ENCODE assay signal across 29 mouse cellular contexts in genomic region chrX:48170368-48170767, GRCm38 (mm10). TPM values are rescaled to one million over a fixed set of nuclear protein-coding genes. Genes with fewer than 3 reads are reported as not detected.
DNase-seq lines count a peak whose midpoint lies in the region; ATAC-seq and TF ChIP-seq lines count a peak whose summit lies in the region.
"Had no signal": no experiment of that assay in that cellular context is flagged by ENCODE, and none has a peak within 500 bp of the region (broad histone marks: within the 10 kb centered on the region; RNA-seq: fewer than 3 reads in every experiment).

No protein-coding gene starts in this region.

- peak; percentile 3 for DNase-seq in hindbrain, embryonic 11.5 days (ENCODE audit: low spot score)
- no peak for DNase-seq in hindbrain, embryonic 14.5 days (ENCODE audit: low spot score)
- DNase-seq in midbrain, postnatal 0 days (ENCODE audit: low spot score) = no peak
- no peak for DNase-seq in adrenal gland, adult 2 months
- no peak for DNase-seq in adrenal gland, postnatal 36 days
- DNase-seq: cerebellum, adult 11-12 months; cerebellum, postnatal 10 days; gastrocnemius, postnatal 14 days; heart, adult 11 months; heart, postnatal 36 days; kidney, adult 18-20 months; kidney, postnatal 25 days; lung, postnatal 36 days; right cerebral cortex, postnatal 4 days; thymus, adult 18-20 months; thymus, postnatal 25 days had no signal

- H3K4me2 ChIP-seq in hindbrain, embryonic 11.5 days (replicated peaks; ENCODE audit: low read depth, low read length) = no peak overlapping the region
- no peak overlapping the region for H3K4me2 ChIP-seq in hindbrain, embryonic 14.5 days (replicated peaks)
- no peak overlapping the region for H3K4me2 ChIP-seq in midbrain, embryonic 15.5 days
- H3K4me2 ChIP-seq in midbrain, postnatal 0 days (ENCODE audit: low read depth, low read length, poor library complexity, severe bottlenecking) = no peak overlapping the region
- H3K4me2 ChIP-seq in forebrain, embryonic 16.5 days (ENCODE audit: low read length) = no peak overlapping the region
- H3K4me2 ChIP-seq: hindbrain, embryonic 15.5 days; kidney, embryonic 15.5 days; limb, embryonic 12.5 days; liver, embryonic 15.5 days; lung, embryonic 15.5 days; neural tube, embryonic 13.5 days had no signal

- no peak for ATAC-seq in hindbrain, embryonic 11.5 days (ENCODE audit: low FRiP score)
- ATAC-seq in hindbrain, embryonic 14.5 days (ENCODE audit: low FRiP score) = no peak
- ATAC-seq in midbrain, embryonic 15.5 days (replicated peaks) = 0 out of 2 replicates have a peak, but pooled peaks have one; percentile 45
- ATAC-seq in midbrain, postnatal 0 days (ENCODE audit: low FRiP score) = no peak
- peak; percentile 58 for ATAC-seq in forebrain, embryonic 16.5 days
- ATAC-seq: Patski had no signal

- H3K27ac ChIP-seq in hindbrain, embryonic 11.5 days (ENCODE audit: low read depth, low read length) = no peak overlapping the region
- no peak overlapping the region for H3K27ac ChIP-seq in hindbrain, embryonic 14.5 days
- no peak overlapping the region for H3K27ac ChIP-seq in midbrain, embryonic 15.5 days
- no peak overlapping the region for H3K27ac ChIP-seq in midbrain, postnatal 0 days (ENCODE audit: low read depth, low read length)
- H3K27ac ChIP-seq in forebrain, embryonic 16.5 days (ENCODE audit: low read length) = no peak overlapping the region
- H3K27ac ChIP-seq: heart, embryonic 10.5 days; hindbrain, embryonic 15.5 days; kidney, embryonic 15.5 days; left cerebral cortex, adult 2 months; limb, embryonic 12.5 days; liver, embryonic 15.5 days; lung, embryonic 15.5 days; neural tube, embryonic 13.5 days; stomach, postnatal 0 days had no signal

- no peaks in the 10 kb centered on the region for H3K4me1 ChIP-seq in hindbrain, embryonic 11.5 days (replicated peaks; ENCODE audit: control insufficient read depth, insufficient read depth, low read length)
- H3K4me1 ChIP-seq in hindbrain, embryonic 14.5 days (replicated peaks; ENCODE audit: control insufficient read depth, insufficient read depth, low read length) = no peaks in the 10 kb centered on the region
- no peaks in the 10 kb centered on the region for H3K4me1 ChIP-seq in midbrain, embryonic 15.5 days
- no peaks in the 10 kb centered on the region for H3K4me1 ChIP-seq in midbrain, postnatal 0 days (ENCODE audit: insufficient read depth, low read length)
- no peaks in the 10 kb centered on the region; the same call in 1 of the 2 replicates for H3K4me1 ChIP-seq in forebrain, embryonic 16.5 days (replicated peaks; ENCODE audit: control insufficient read depth, insufficient read depth, low read length)
- H3K4me1 ChIP-seq: heart, embryonic 10.5 days; hindbrain, embryonic 15.5 days; kidney, embryonic 15.5 days; limb, embryonic 12.5 days; liver, embryonic 15.5 days; lung, embryonic 15.5 days; neural tube, embryonic 13.5 days had no signal

- H3K9ac ChIP-seq in hindbrain, embryonic 11.5 days (ENCODE audit: low read depth, low read length) = no peak overlapping the region
- no peak overlapping the region for H3K9ac ChIP-seq in hindbrain, embryonic 14.5 days
- no peak overlapping the region for H3K9ac ChIP-seq in midbrain, embryonic 15.5 days
- H3K9ac ChIP-seq in midbrain, postnatal 0 days (replicated peaks; ENCODE audit: low read length, poor library complexity, severe bottlenecking) = no peak overlapping the region
- H3K9ac ChIP-seq in forebrain, embryonic 16.5 days (replicated peaks; ENCODE audit: low read depth, low read length) = no peak overlapping the region
- H3K9ac ChIP-seq: hindbrain, embryonic 15.5 days; kidney, embryonic 15.5 days; limb, embryonic 12.5 days; liver, embryonic 15.5 days; lung, embryonic 15.5 days; neural tube, embryonic 13.5 days had no signal

- H3K4me3 ChIP-seq in hindbrain, embryonic 11.5 days (ENCODE audit: low read depth, low read length) = no peak overlapping the region
- H3K4me3 ChIP-seq in hindbrain, embryonic 14.5 days (replicated peaks; ENCODE audit: low read length) = no peak overlapping the region
- no peak overlapping the region for H3K4me3 ChIP-seq in midbrain, embryonic 15.5 days
- H3K4me3 ChIP-seq in midbrain, postnatal 0 days (ENCODE audit: low read depth, low read length) = no peak overlapping the region
- no peak overlapping the region for H3K4me3 ChIP-seq in forebrain, embryonic 16.5 days (replicated peaks; ENCODE audit: low read length)
- H3K4me3 ChIP-seq: erythroblast, embryonic 14.5 days; heart, embryonic 10.5 days; hindbrain, embryonic 15.5 days; kidney, embryonic 15.5 days; left cerebral cortex, adult 2 months; limb, embryonic 12.5 days; liver, embryonic 15.5 days; lung, embryonic 15.5 days; neural tube, embryonic 13.5 days had no signal

- TF ChIP-seq CTCF in midbrain, postnatal 0 days (IDR thresholded peaks at IDR 0.05) = no peak

- H3K27me3 ChIP-seq in hindbrain, embryonic 11.5 days (ENCODE audit: control insufficient read depth, insufficient read depth, low read length) = no peaks in the 10 kb centered on the region
- H3K27me3 ChIP-seq in hindbrain, embryonic 14.5 days (ENCODE audit: control insufficient read depth, insufficient read depth, low read length) = no peaks in the 10 kb centered on the region
- no peaks in the 10 kb centered on the region for H3K27me3 ChIP-seq in midbrain, embryonic 15.5 days (replicated peaks)
- no peaks in the 10 kb centered on the region for H3K27me3 ChIP-seq in midbrain, postnatal 0 days (ENCODE audit: insufficient read depth, low read length)
- H3K27me3 ChIP-seq in forebrain, embryonic 16.5 days (replicated peaks; ENCODE audit: control insufficient read depth, insufficient read depth, low read length) = no peaks in the 10 kb centered on the region
- H3K27me3 ChIP-seq: hindbrain, embryonic 15.5 days; kidney, embryonic 15.5 days; limb, embryonic 12.5 days; liver, embryonic 15.5 days; lung, embryonic 15.5 days; neural tube, embryonic 13.5 days had no signal

- no peaks in the 10 kb centered on the region for H3K36me3 ChIP-seq in hindbrain, embryonic 11.5 days (ENCODE audit: control insufficient read depth, insufficient read depth, low read length)
- H3K36me3 ChIP-seq in hindbrain, embryonic 14.5 days (replicated peaks; ENCODE audit: control insufficient read depth, insufficient read depth) = peaks cover 8% of the 10 kb centered on the region; the same call in 1 of the 2 replicates
- no peaks in the 10 kb centered on the region for H3K36me3 ChIP-seq in midbrain, embryonic 15.5 days (replicated peaks)
- 0 out of 2 replicates have a peak, but pooled peaks cover 4% of the 10 kb centered on the region for H3K36me3 ChIP-seq in midbrain, postnatal 0 days (ENCODE audit: insufficient read depth, low read length)
- no peaks in the 10 kb centered on the region for H3K36me3 ChIP-seq in forebrain, embryonic 16.5 days (ENCODE audit: control insufficient read depth, insufficient read depth)
- H3K36me3 ChIP-seq: hindbrain, embryonic 15.5 days; liver, embryonic 15.5 days; lung, embryonic 15.5 days had no signal

- WGBS in hindbrain, embryonic 11.5 days = 36% methylated on average over 1 of the region's 1 CpGs
- WGBS in hindbrain, embryonic 14.5 days = 23% methylated on average over 1 of the region's 1 CpGs
- 33% methylated on average over 1 of the region's 1 CpGs for WGBS in midbrain, embryonic 15.5 days
- 35% methylated on average over 1 of the region's 1 CpGs for WGBS in midbrain, postnatal 0 days
- 17% methylated on average over 1 of the region's 1 CpGs for WGBS in forebrain, embryonic 16.5 days

- no peaks in the 10 kb centered on the region for H3K9me3 ChIP-seq in hindbrain, embryonic 11.5 days (ENCODE audit: control insufficient read depth, low read length)
- H3K9me3 ChIP-seq in hindbrain, embryonic 14.5 days (ENCODE audit: control insufficient read depth, low read length) = no peaks in the 10 kb centered on the region
- H3K9me3 ChIP-seq in midbrain, embryonic 15.5 days = no peaks in the 10 kb centered on the region
- no peaks in the 10 kb centered on the region for H3K9me3 ChIP-seq in midbrain, postnatal 0 days (ENCODE audit: low read length)
- no peaks in the 10 kb centered on the region for H3K9me3 ChIP-seq in forebrain, embryonic 16.5 days (ENCODE audit: control insufficient read depth, low read length)
- H3K9me3 ChIP-seq: heart, embryonic 10.5 days; hindbrain, embryonic 15.5 days; kidney, embryonic 15.5 days; liver, embryonic 15.5 days; lung, embryonic 15.5 days; neural tube, embryonic 13.5 days had no signal

RNA-seq across cellular contexts. Expression of gene Sash3, which starts 24.1 kb away (rescaled TPM):
- 1.4 and 1.5 TPM in 2 replicates for polyA plus RNA-seq in hindbrain, embryonic 11.5 days (2014; fragmentation: Nextera tagmentation; extraction: Ambion mirVana)
- polyA plus RNA-seq in hindbrain, embryonic 14.5 days (2014; fragmentation: Nextera tagmentation; extraction: Ambion mirVana) = 1.1 and 1.3 TPM in 2 replicates
- polyA plus RNA-seq in midbrain, embryonic 15.5 days (2015; fragmentation: Nextera tagmentation; extraction: Ambion mirVana) = 0.83 and 1.2 TPM in 2 replicates
- 0.22 and 0.76 TPM in 2 replicates for total RNA-seq in midbrain, postnatal 0 days (2014; rRNA removed)
- 1.0 and 1.2 TPM in 2 replicates for polyA plus RNA-seq in midbrain, postnatal 0 days (2015; fragmentation: Nextera tagmentation; extraction: Ambion mirVana)
- 0.90 and 1.1 TPM in 2 replicates for polyA plus RNA-seq in forebrain, embryonic 16.5 days (2015; fragmentation: Nextera tagmentation; extraction: Ambion mirVana)
- total RNA-seq in adrenal gland, adult 2 months (2021) = 1 to 10 TPM; 1.2 to 1.6 TPM
- polyA plus RNA-seq in adrenal gland, adult 2 months (2012; rRNA removed) = 1.3 and 1.4 TPM in 2 replicates
- 1 to 10 TPM; 1.4 to 1.9 TPM for total RNA-seq in adrenal gland, postnatal 36 days (2021)
- polyA plus RNA-seq: Patski had no signal

RNA-seq across cellular contexts. Expression of gene Zdhhc9, which starts 38.3 kb away (rescaled TPM):
- polyA plus RNA-seq in hindbrain, embryonic 11.5 days (2014; fragmentation: Nextera tagmentation; extraction: Ambion mirVana) = 4.6 and 7.1 TPM in 2 replicates
- 9.7 and 10.3 TPM in 2 replicates for polyA plus RNA-seq in hindbrain, embryonic 14.5 days (2014; fragmentation: Nextera tagmentation; extraction: Ambion mirVana)
- 10.4 and 11.3 TPM in 2 replicates for polyA plus RNA-seq in midbrain, embryonic 15.5 days (2015; fragmentation: Nextera tagmentation; extraction: Ambion mirVana)
- 43.0 and 45.2 TPM in 2 replicates for total RNA-seq in midbrain, postnatal 0 days (2014; rRNA removed)
- polyA plus RNA-seq in midbrain, postnatal 0 days (2015; fragmentation: Nextera tagmentation; extraction: Ambion mirVana) = 5.0 and 7.2 TPM in 2 replicates
- polyA plus RNA-seq in forebrain, embryonic 16.5 days (2015; fragmentation: Nextera tagmentation; extraction: Ambion mirVana) = 7.8 and 8.9 TPM in 2 replicates
- 10 to 100 TPM; 17.7 to 22.3 TPM for total RNA-seq in adrenal gland, adult 2 months (2021)
- polyA plus RNA-seq in adrenal gland, adult 2 months (2012; rRNA removed) = 10.3 and 10.9 TPM in 2 replicates
- total RNA-seq in adrenal gland, postnatal 36 days (2021) = 10 to 100 TPM; 15.9 to 19.1 TPM

Comparison
In these comparisons a context has a peak if more than half of its experiments do, and no peak if none do; other contexts are left out.
1. ATAC-seq: peak in midbrain, embryonic 15.5 days (single experiment) and forebrain, embryonic 16.5 days (single experiment); none in hindbrain, embryonic 11.5 days (single experiment), hindbrain, embryonic 14.5 days (single experiment) and midbrain, postnatal 0 days (single experiment).